In genomic region chr2:120518547-120519210, GRCm38 (mm10) we compare ENCODE assay signal across 17 mouse cellular contexts. TPM values are rescaled to one million over a fixed set of nuclear protein-coding genes. Genes with fewer than 3 reads are reported as not detected.
DNase-seq lines count a peak whose midpoint lies in the region; ATAC-seq and TF ChIP-seq lines count a peak whose summit lies in the region.
"Had no signal": no experiment of that assay in that cellular context is flagged by ENCODE, and none has a peak within 500 bp of the region (broad histone marks: within the 10 kb centered on the region; RNA-seq: fewer than 3 reads in every experiment).

No protein-coding gene starts in this region.

- 85% methylated on average over 5 of the region's 5 CpGs for WGBS in heart, postnatal 0 days

- no peak for TF ChIP-seq EP300 in heart, postnatal 0 days (IDR thresholded peaks at IDR 0.05; ENCODE audit: low read depth)

- H3K9me3 ChIP-seq in heart, postnatal 0 days (replicated peaks; ENCODE audit: control insufficient read depth, low read length) = no peaks in the 10 kb centered on the region
- H3K9me3 ChIP-seq: forebrain, embryonic 13.5 days; G1E; hindbrain, embryonic 12.5 days; midbrain, embryonic 13.5 days; neural tube, embryonic 15.5 days had no signal

- peaks cover 97% of the 10 kb centered on the region for H3K36me3 ChIP-seq in heart, postnatal 0 days (replicated peaks; ENCODE audit: control insufficient read depth, insufficient read depth, low read length)

- TF ChIP-seq CTCF in heart, postnatal 0 days (IDR thresholded peaks at IDR 0.05; ENCODE audit: low read depth) = no peak

- DNase-seq in adrenal gland, postnatal 14 days = peak; percentile 17
- DNase-seq in adrenal gland, adult 8-10 months = no peak
- DNase-seq in heart, postnatal 0 days (ENCODE audit: low spot score) = no peak
- DNase-seq in heart, postnatal 36 days = no peak
- DNase-seq in 3T3-L1 (ENCODE audit: low read depth, low spot score) = peak; percentile 71
- peak; percentile 41 for DNase-seq in adipocyte (ENCODE audit: low spot score)
- no peak for DNase-seq in B cell, adult 2 months
- DNase-seq in natural killer cell, adult 2 months (ENCODE audit: low spot score in 2 of 2) = no peak
- DNase-seq: cerebellum, adult 9-11 months; liver, postnatal 0 days; thymus, adult 2 months had no signal

- H3K27ac ChIP-seq in heart, postnatal 0 days (ENCODE audit: low read depth) = peak overlapping the region; percentile 48; the same call in 1 of the 2 replicates
- H3K27ac ChIP-seq: forebrain, embryonic 13.5 days; hindbrain, embryonic 12.5 days; midbrain, embryonic 13.5 days; neural tube, embryonic 15.5 days had no signal

- intact Hi-C loops in heart, postnatal 36 days (cut with DNase I) = no loop called here

- ATAC-seq in heart, postnatal 0 days (ENCODE audit: insufficient read depth, low read depth) = peak; percentile 53; the same call in 1 of the 2 replicates
- ATAC-seq: forebrain, embryonic 13.5 days; inflammation-experienced regulatory T-cells, adult 6 months; liver, postnatal 0 days; midbrain, embryonic 13.5 days had no signal

- H3K4me1 ChIP-seq in heart, postnatal 0 days (ENCODE audit: control insufficient read depth, insufficient read depth) = no peaks in the 10 kb centered on the region
- H3K4me1 ChIP-seq: forebrain, embryonic 13.5 days; hindbrain, embryonic 12.5 days; midbrain, embryonic 13.5 days; neural tube, embryonic 15.5 days had no signal

- no peaks in the 10 kb centered on the region for H3K27me3 ChIP-seq in heart, postnatal 0 days (ENCODE audit: control insufficient read depth, insufficient read depth, low read length)
- H3K27me3 ChIP-seq: forebrain, embryonic 13.5 days; hindbrain, embryonic 12.5 days; midbrain, embryonic 13.5 days; neural tube, embryonic 15.5 days had no signal

- H3K4me2 ChIP-seq in heart, postnatal 0 days (ENCODE audit: low read depth, low read length) = no peak overlapping the region
- H3K4me2 ChIP-seq: forebrain, embryonic 13.5 days; hindbrain, embryonic 12.5 days; midbrain, embryonic 13.5 days; neural tube, embryonic 15.5 days had no signal

- H3K4me3 ChIP-seq in heart, postnatal 0 days (ENCODE audit: low read depth, low read length) = no peak overlapping the region
- H3K4me3 ChIP-seq: forebrain, embryonic 13.5 days; hindbrain, embryonic 12.5 days; midbrain, embryonic 13.5 days; neural tube, embryonic 15.5 days had no signal

- H3K9ac ChIP-seq in heart, postnatal 0 days (replicated peaks; ENCODE audit: low read depth, low read length) = no peak overlapping the region
- H3K9ac ChIP-seq: forebrain, embryonic 13.5 days; hindbrain, embryonic 12.5 days; liver, postnatal 0 days; midbrain, embryonic 13.5 days; neural tube, embryonic 15.5 days had no signal

RNA-seq across cellular contexts. Expression of gene Zfp106, which starts 45.0 kb away (rescaled TPM):
- total RNA-seq in adrenal gland, postnatal 14 days (2021) = 93.3 and 107 TPM in 2 replicates
- total RNA-seq in adrenal gland, adult 8-10 months (2022) = 100 to 1,000 TPM in 3 of 4 experiments, 10 to 100 TPM in 1; 98.6 to 120 (median 107) TPM
- 58.7 and 148 TPM in 2 replicates for total RNA-seq in heart, postnatal 0 days (2014; rRNA removed; ENCODE audit: low replicate concordance)
- polyA plus RNA-seq in heart, postnatal 0 days (2015; fragmentation: Nextera tagmentation; extraction: Ambion mirVana) = 40.8 and 41.7 TPM in 2 replicates
- total RNA-seq in heart, postnatal 36 days (2021) = 100 to 1,000 TPM; 471 TPM

RNA-seq across cellular contexts. Expression of gene Snap23, which starts 48.8 kb away (rescaled TPM):
- total RNA-seq in adrenal gland, postnatal 14 days (2021) = 55.9 and 56.0 TPM in 2 replicates
- total RNA-seq in adrenal gland, adult 8-10 months (2022) = 10 to 100 TPM; 54.4 to 73.3 (median 64.1) TPM
- 40.2 and 48.1 TPM in 2 replicates for total RNA-seq in heart, postnatal 0 days (2014; rRNA removed; ENCODE audit: low replicate concordance)
- 30.1 and 33.2 TPM in 2 replicates for polyA plus RNA-seq in heart, postnatal 0 days (2015; fragmentation: Nextera tagmentation; extraction: Ambion mirVana)
- 10 to 100 TPM; 58.9 to 60.4 TPM for total RNA-seq in heart, postnatal 36 days (2021)

Comparison
In these comparisons a context has a peak if more than half of its experiments do, and no peak if none do; other contexts are left out.
1. DNase-seq: peak in adrenal gland, postnatal 14 days (single experiment), 3T3-L1 (single experiment) and adipocyte (single experiment); none in adrenal gland, adult 8-10 months (single experiment), heart, postnatal 0 days (single experiment), heart, postnatal 36 days (0 of 2), B cell, adult 2 months (0 of 2) and natural killer cell, adult 2 months (0 of 2).